Mouse (Mus musculus) heart, embryonic 14.5 days (tissue): ENCODE measurements around the gene Ntn4. TPM values are rescaled to one million over a fixed set of nuclear protein-coding genes. Genes with fewer than 3 reads are reported as not detected.

Source experiments
- ATAC-seq: fragments of 200-750 bp; cut with Nextera tagmentation; 2 replicates; pipeline ENCODE4 v1.8.0; 2017; ENCODE audit warnings: low read depth, moderate TSS enrichment; ENCODE audit not compliant: insufficient number of reproducible peaks, insufficient read depth, low FRiP score
- H3K27ac ChIP-seq, 2 experiments: fragments of 200-500 bp in 1 of 2; fragments of 300-500 bp in 1 of 2; sonication (generic) in 1 of 2; replicated peaks in 1 of 2; 2 replicates each; pipeline ENCODE4 v1.5.1; 2012 to 2014; ENCODE audit warnings: low read depth in 2 of 2, low read length in 2 of 2, control low read depth in 1 of 2, mild to moderate bottlenecking in 1 of 2, mixed read lengths in 1 of 2; ENCODE audit not compliant: control insufficient read depth in 1 of 2, insufficient read depth in 1 of 2
- H3K27me3 ChIP-seq: fragments of 300-500 bp; sonication (generic); 2 replicates; pipeline ENCODE4 v1.6.1; 2014; ENCODE audit warnings: mild to moderate bottlenecking, low read length, control low read depth; ENCODE audit not compliant: control insufficient read depth, insufficient read depth
- H3K36me3 ChIP-seq: fragments of 300-500 bp; sonication (generic); 2 replicates; pipeline ENCODE4 v1.6.1; 2014; ENCODE audit warnings: mild to moderate bottlenecking, control low read depth, low read length, mixed read lengths; ENCODE audit not compliant: control insufficient read depth, insufficient read depth
- H3K4me1 ChIP-seq, 2 experiments: fragments of 200-500 bp in 1 of 2; fragments of 300-500 bp in 1 of 2; sonication (generic) in 1 of 2; 2 replicates each; pipeline ENCODE4 v1.6.1; 2012 to 2014; ENCODE audit warnings: low read length in 2 of 2, control low read depth in 1 of 2, mixed read lengths in 1 of 2; ENCODE audit not compliant: control insufficient read depth in 2 of 2, insufficient read depth in 2 of 2
- H3K4me2 ChIP-seq: fragments of 300-500 bp; sonication (generic); 2 replicates; pipeline ENCODE4 v1.6.1; 2014; ENCODE audit warnings: mild to moderate bottlenecking, low read length
- H3K4me3 ChIP-seq, 2 experiments: fragments of 200-500 bp in 1 of 2; fragments of 300-500 bp in 1 of 2; sonication (generic) in 1 of 2; 2 replicates each; pipeline ENCODE4 v1.5.1; 2012 to 2014; ENCODE audit warnings: low read length in 2 of 2, mild to moderate bottlenecking in 2 of 2, control low read depth in 1 of 2, low read depth in 1 of 2, moderate library complexity in 1 of 2; ENCODE audit not compliant: control insufficient read depth in 1 of 2, insufficient read depth in 1 of 2
- H3K9ac ChIP-seq: fragments of 300-500 bp; sonication (generic); 2 replicates; pipeline ENCODE4 v1.6.1; 2014; ENCODE audit warnings: mild to moderate bottlenecking, low read length
- H3K9me3 ChIP-seq: fragments of 300-500 bp; sonication (generic); 2 replicates; pipeline ENCODE4 v1.6.1; 2016; ENCODE audit warnings: low read length, control low read depth; ENCODE audit not compliant: control insufficient read depth
- WGBS: fragments of 180-500 bp; shearing (Covaris S2); extraction: QIAGEN DNeasy Blood & Tissue Kit; methylation state at CpG from one replicate; pipeline ENCODE4 v1.1.7; 2014; 5-methylcytosine and 5-hydroxymethylcytosine counted together
- polyA plus RNA-seq: library from polyadenylated mRNA; unstranded; fragments of >200 nt; fragmentation: Nextera tagmentation; extraction: Ambion mirVana; gene quantifications from 2 replicates; pipeline ENCODE4 v1.2.1, GENCODE M21; 2014

The Ntn4 gene
- polyA plus RNA-seq, 1 experiment from 2014 or later: 3.1 TPM

GRCm38 (mm10) chr10:93624151-93624550, 16.3 kb upstream of the Ntn4 start:
- H3K4me3 ChIP-seq: no peak overlapping the region
- no peaks in the 10 kb centered on the region for H3K9me3 ChIP-seq
- 81% methylated on average over 10 of the region's 10 CpGs for WGBS
- H3K36me3 ChIP-seq: no peaks in the 10 kb centered on the region
- H3K27ac ChIP-seq: no peak overlapping the region
- no peak overlapping the region for H3K4me2 ChIP-seq
- no peaks in the 10 kb centered on the region for H3K27me3 ChIP-seq
- ATAC-seq: no peak
- peaks cover 0 to 2% of the 10 kb centered on the region in 2 experiments; a peak in 1 of 4 replicates for H3K4me1 ChIP-seq
- H3K9ac ChIP-seq: no peak overlapping the region

GRCm38 (mm10) chr10:93630310-93630709, 10.2 kb upstream of the Ntn4 start:
- Histone ChIP-seq H3K4me2 (no peak overlapping the region), H3K27me3 (peaks cover 2% of the 10 kb centered on the region; the same call in 1 of the 2 replicates), H3K9ac (no peak overlapping the region), H3K4me1 (no peaks in the 10 kb centered on the region), H3K36me3 (no peaks in the 10 kb centered on the region), H3K9me3 (no peaks in the 10 kb centered on the region), H3K27ac (no peak overlapping the region), H3K4me3 (no peak overlapping the region)
- no peak for ATAC-seq
- 95% methylated on average over 5 of the region's 5 CpGs for WGBS

- H3K27me3 ChIP-seq: peaks cover 17% of the 10 kb centered on the region
- no peak overlapping the region for H3K4me2 ChIP-seq
- no peak overlapping the region for H3K4me3 ChIP-seq
- 66% methylated on average over 4 of the region's 4 CpGs for WGBS
- H3K4me1 ChIP-seq: no peaks in the 10 kb centered on the region
- H3K9me3 ChIP-seq: no peaks in the 10 kb centered on the region
- ATAC-seq: no peak
- no peaks in the 10 kb centered on the region for H3K36me3 ChIP-seq
- no peak overlapping the region for H3K9ac ChIP-seq
- H3K27ac ChIP-seq: no peak overlapping the region
These were observed 8.4 kb upstream of the Ntn4 start for GRCm38 (mm10) chr10:93632086-93632485.

- Histone ChIP-seq H3K9ac (no peak overlapping the region), H3K27me3 (peaks cover 32% of the 10 kb centered on the region), H3K9me3 (no peaks in the 10 kb centered on the region), H3K27ac (no peak overlapping the region), H3K4me3 (no peak overlapping the region), H3K4me2 (no peak overlapping the region), H3K4me1 (no peaks in the 10 kb centered on the region), H3K36me3 (no peaks in the 10 kb centered on the region)
- 75% methylated on average over 5 of the region's 5 CpGs for WGBS
- ATAC-seq: no peak
These were observed 6.9 kb upstream of the Ntn4 start for GRCm38 (mm10) chr10:93633563-93633962.

GRCm38 (mm10) chr10:93633971-93634370, 6.5 kb upstream of the Ntn4 start:
- WGBS: 90% methylated on average over 2 of the region's 2 CpGs
- ATAC-seq: no peak
- Histone ChIP-seq H3K9me3 (no peaks in the 10 kb centered on the region), H3K4me1 (no peaks in the 10 kb centered on the region), H3K9ac (no peak overlapping the region), H3K27me3 (peaks cover 36% of the 10 kb centered on the region), H3K4me2 (no peak overlapping the region), H3K4me3 (no peak overlapping the region), H3K27ac (no peak overlapping the region), H3K36me3 (no peaks in the 10 kb centered on the region)

GRCm38 (mm10) chr10:93635941-93636340, 4.5 kb upstream of the Ntn4 start:
- no peaks in the 10 kb centered on the region for H3K9me3 ChIP-seq
- peaks cover 3 to 5% of the 10 kb centered on the region in 2 experiments; a peak in 2 of 4 replicates for H3K4me1 ChIP-seq
- no peak overlapping the region for H3K4me2 ChIP-seq
- no peak overlapping the region for H3K9ac ChIP-seq
- H3K27me3 ChIP-seq: peaks cover 52% of the 10 kb centered on the region
- H3K27ac ChIP-seq: no peak overlapping the region
- H3K36me3 ChIP-seq: no peaks in the 10 kb centered on the region
- WGBS: 49% methylated on average over 9 of the region's 9 CpGs
- no peak for ATAC-seq
- H3K4me3 ChIP-seq: no peak overlapping the region

- peaks cover 82% of the 10 kb centered on the region for H3K27me3 ChIP-seq
- whole genome bisulfite sequencing: under 1% methylated on average over 52 of the region's 73 CpGs
These were observed 706 bp downstream of the Ntn4 start for GRCm38 (mm10) chr10:93640953-93641820.

More at GRCm38 (mm10) chr10:93640953-93641820, 706 bp downstream of the Ntn4 start:
- Histone ChIP-seq H3K4me2 (peak overlapping the region; percentile 96), H3K4me3 (peak overlapping the region; percentile 67 to 73), H3K9me3 (no peaks in the 10 kb centered on the region), H3K9ac (peak overlapping the region; percentile 87), H3K27ac (peak overlapping the region in 1 of 2 experiments; percentile 7; a peak in 1 of 4 replicates), H3K4me1 (peaks cover 11 to 22% of the 10 kb centered on the region in 2 experiments), H3K36me3 (peaks cover 15% of the 10 kb centered on the region; the same call in 1 of the 2 replicates)
- ATAC-seq: peak; percentile 35; the same call in 1 of the 2 replicates
